Mouse (Mus musculus): ENCODE measurements around the gene Tff1. TPM values are rescaled to one million over a fixed set of nuclear protein-coding genes. Genes with fewer than 3 reads are reported as not detected.

Tff1 gene
- polyA plus RNA-seq, 1 experiment, result not detected

GRCm38 (mm10) chr17:31136291-31136690, 28.8 kb downstream of the Tff1 start:
- Histone ChIP-seq H3K4me3 (replicated peaks) (no peak overlapping the region), H3K4me1 (peaks cover 4% of the 10 kb centered on the region; the same call in 1 of the 2 replicates), H3K36me3 (replicated peaks; ENCODE audit: low read length) (no peaks in the 10 kb centered on the region), H3K27me3 (replicated peaks) (peaks cover 17% of the 10 kb centered on the region), H3K9me3 (no peaks in the 10 kb centered on the region)
- TF ChIP-seq GATA1 (IDR thresholded peaks at IDR 0.05; ENCODE audit: borderline replicate concordance, low read length) (no peak), FLI1 (IDR thresholded peaks at IDR 0.05; ENCODE audit: low read length) (no peak)

DNA sequence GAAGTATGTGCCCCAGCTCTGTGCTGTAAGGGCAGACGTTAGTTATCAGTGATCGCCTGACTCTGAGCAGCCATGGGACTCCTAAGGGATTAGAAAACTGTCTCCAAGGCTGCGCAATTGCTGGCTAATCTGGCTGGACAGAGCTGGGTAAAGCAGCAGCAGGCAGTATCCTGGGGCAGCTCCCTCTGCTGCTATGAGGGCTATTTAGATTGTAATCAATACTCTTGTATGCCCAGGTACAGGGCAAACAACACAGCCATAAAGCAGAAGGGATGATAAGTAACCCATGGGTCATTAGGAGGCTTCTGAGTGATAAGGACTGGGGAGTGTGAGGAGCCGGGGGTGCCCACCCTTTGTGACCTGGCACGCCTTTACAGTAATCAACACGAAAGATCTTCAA, 30.2 kb downstream of the Tff1 start:
- H3K36me3 ChIP-seq (replicated peaks; ENCODE audit: low read length), result no peaks in the 10 kb centered on the region
- H3K9me3 ChIP-seq, result no peaks in the 10 kb centered on the region
- peaks cover 4% of the 10 kb centered on the region; the same call in 1 of the 2 replicates for H3K4me1 ChIP-seq
- no peak overlapping the region for H3K4me3 ChIP-seq (replicated peaks)
- peaks cover 25% of the 10 kb centered on the region for H3K27me3 ChIP-seq (replicated peaks)
- TF ChIP-seq GATA1 (IDR thresholded peaks at IDR 0.05; ENCODE audit: borderline replicate concordance, low read length) (no peak), FLI1 (IDR thresholded peaks at IDR 0.05; ENCODE audit: low read length) (no peak)

DNA sequence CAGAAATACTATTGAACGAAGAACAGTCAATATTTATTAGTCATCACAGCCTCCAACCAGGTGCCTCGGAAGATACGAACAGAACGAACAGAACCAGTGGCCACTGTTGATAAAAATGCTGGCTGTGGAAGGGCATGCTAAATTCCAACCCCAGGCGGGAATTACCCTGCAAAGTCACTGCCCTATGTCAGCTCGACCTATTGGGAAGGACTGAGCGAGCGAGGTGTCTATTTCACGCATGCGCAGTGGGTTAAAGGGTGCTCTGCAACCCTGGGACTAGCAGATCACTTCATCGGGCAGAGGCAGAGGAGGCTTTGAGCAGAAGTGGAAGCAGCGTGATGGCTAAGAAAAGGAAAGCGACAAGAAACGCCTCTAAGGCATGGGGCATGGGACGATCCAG, 31.3 kb downstream of the Tff1 start:
- TF ChIP-seq GATA1 (IDR thresholded peaks at IDR 0.05; ENCODE audit: borderline replicate concordance, low read length) (no peak), FLI1 (IDR thresholded peaks at IDR 0.05; ENCODE audit: low read length) (no peak)
- peaks cover under 1% of the 10 kb centered on the region; the same call in 1 of the 2 replicates for H3K4me1 ChIP-seq
- H3K27me3 ChIP-seq (replicated peaks), result peaks cover 31% of the 10 kb centered on the region
- no peak overlapping the region for H3K4me3 ChIP-seq (replicated peaks)
- H3K36me3 ChIP-seq (replicated peaks; ENCODE audit: low read length), result no peaks in the 10 kb centered on the region
- H3K9me3 ChIP-seq, result no peaks in the 10 kb centered on the region

DNA sequence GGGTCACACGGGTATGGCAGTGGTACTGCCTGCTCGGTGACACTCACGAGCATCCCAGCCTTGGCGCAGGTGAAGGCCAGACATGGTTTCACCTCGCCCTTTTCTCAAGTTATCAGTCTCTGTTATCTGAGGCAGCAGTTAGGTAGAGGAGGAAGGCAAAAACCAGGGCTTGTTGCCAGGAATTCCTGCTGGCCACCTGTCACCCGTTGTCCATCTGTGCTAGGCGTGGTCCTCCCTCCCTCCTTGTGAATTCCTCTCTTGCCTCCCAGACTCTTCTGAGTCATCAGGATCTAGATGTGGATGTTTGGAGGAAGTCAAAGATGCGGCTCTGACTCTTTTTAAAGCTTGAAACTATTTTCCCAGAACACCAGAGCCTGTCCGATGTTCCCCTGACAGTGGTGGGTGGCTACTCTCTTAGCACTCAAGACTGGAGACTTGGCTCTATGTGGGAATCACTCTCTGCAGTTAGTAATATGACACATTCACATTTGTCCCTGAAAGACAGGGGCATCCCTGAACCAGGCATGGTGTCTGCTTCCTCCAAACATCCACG, 33.7 kb downstream of the Tff1 start:
- H3K27me3 ChIP-seq (replicated peaks), result peaks cover 51% of the 10 kb centered on the region
- H3K4me3 ChIP-seq (replicated peaks), result no peak overlapping the region
- TF ChIP-seq FLI1 (IDR thresholded peaks at IDR 0.05; ENCODE audit: low read length), result no peak
- no peak for TF ChIP-seq GATA1 (IDR thresholded peaks at IDR 0.05; ENCODE audit: borderline replicate concordance, low read length)
- no peaks in the 10 kb centered on the region for H3K36me3 ChIP-seq (replicated peaks; ENCODE audit: low read length)
- H3K4me1 ChIP-seq, result no peaks in the 10 kb centered on the region
- no peaks in the 10 kb centered on the region for H3K9me3 ChIP-seq

DNA sequence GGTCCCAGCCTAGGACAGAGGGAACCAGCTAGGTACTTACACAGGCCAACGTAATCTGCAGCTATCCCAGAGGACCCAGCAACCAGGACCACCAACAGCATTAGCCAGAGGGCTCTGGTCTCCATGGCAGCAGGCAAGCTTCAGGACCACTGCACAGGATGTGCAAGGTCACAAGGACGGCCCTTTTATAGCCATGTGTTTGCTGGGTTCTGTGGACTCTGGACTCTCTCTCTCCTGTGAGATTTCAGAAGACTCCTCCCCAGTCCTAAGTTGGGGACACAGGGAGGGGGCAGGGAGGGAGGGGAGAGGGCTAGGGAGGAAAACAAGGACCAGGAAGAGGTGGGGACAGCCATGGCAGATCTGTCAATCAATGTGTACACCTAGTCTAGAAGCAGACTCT, 35.6 kb downstream of the Tff1 start, which contains the start of gene Tff3:
Tff3 (minus strand) TSS at position 195 of the 400 bp plus-strand sequence.
- no peaks in the 10 kb centered on the region for H3K9me3 ChIP-seq
- no peaks in the 10 kb centered on the region for H3K36me3 ChIP-seq (replicated peaks; ENCODE audit: low read length)
- peaks cover 64% of the 10 kb centered on the region for H3K27me3 ChIP-seq (replicated peaks)
- no peak for TF ChIP-seq FLI1 (IDR thresholded peaks at IDR 0.05; ENCODE audit: low read length)
- no peak for TF ChIP-seq GATA1 (IDR thresholded peaks at IDR 0.05; ENCODE audit: borderline replicate concordance, low read length)
- H3K4me1 ChIP-seq, result no peaks in the 10 kb centered on the region
- H3K4me3 ChIP-seq (replicated peaks), result no peak within 1 kb of the TSS

DNA sequence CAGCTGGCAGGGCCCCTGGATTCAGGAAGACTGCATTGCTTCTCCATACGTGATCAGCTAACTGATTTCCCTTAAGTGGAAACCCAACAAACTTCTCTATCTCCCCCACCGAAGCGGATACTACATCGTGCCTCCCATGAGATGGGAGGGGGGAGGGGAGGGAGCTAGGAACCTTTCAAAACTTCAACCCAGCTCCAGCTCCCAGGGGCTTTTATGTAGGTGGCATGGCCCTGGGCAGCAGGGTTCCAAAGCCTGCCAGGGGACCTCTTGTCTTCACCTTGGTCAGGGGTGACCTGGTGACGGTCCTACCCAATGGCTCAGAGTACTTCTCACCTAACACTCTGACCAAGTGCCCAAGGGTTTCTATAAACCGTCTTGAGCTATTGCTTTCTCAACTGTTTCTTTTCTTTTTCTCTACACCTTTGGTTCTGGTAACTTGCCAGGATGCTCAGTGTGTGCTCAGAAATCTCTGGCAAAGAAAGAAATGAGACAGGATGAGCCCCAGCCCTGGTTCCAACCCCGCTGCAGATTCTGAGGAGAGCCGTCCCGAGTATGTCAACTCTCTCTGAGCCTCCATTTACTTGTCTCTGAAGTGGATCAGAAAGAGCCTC, 36.3 kb downstream of the Tff1 start:
- Histone ChIP-seq H3K9me3 (peaks cover under 1% of the 10 kb centered on the region; the same call in 1 of the 2 replicates), H3K4me1 (no peaks in the 10 kb centered on the region), H3K4me3 (replicated peaks) (no peak overlapping the region), H3K27me3 (replicated peaks) (peaks cover 64% of the 10 kb centered on the region), H3K36me3 (replicated peaks; ENCODE audit: low read length) (no peaks in the 10 kb centered on the region)
- TF ChIP-seq GATA1 (IDR thresholded peaks at IDR 0.05; ENCODE audit: borderline replicate concordance, low read length), result no peak
- TF ChIP-seq FLI1 (IDR thresholded peaks at IDR 0.05; ENCODE audit: low read length), result no peak

DNA sequence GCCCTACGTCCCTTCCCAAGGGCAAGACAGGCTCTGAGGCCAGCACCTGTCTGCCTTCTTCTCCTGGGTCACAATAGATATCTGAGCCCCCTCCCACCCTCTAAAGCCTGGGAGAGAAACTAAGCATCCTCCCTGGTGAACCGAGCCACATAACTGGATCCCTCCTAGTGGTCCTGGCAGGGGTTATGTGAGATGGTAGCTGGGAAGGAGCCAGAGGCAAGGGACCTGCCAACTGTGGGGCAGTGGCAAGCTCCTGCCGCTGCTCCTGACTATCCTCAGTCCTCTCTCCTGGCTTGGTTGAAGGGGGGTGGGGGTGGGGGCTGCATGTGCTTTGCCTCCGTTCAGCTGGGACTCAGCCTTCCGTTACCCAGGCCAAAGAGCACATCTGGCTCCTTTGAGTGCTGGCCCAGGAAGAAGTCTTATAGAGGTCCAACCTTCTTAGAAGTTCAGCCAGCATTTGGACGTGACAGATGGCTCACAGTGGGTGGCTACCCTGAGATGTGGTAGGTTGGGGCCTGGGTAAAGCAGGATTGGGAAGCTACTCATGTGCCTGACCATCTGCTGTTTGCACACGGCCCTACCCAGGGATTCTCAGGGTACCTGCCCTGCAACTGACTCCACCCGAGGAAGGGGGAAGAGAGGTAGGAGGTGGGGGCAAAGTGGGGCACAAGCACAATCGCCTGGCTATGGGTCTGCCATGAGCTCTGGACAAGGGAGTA, 39.4 kb downstream of the Tff1 start:
- H3K9me3 ChIP-seq, result peaks cover 7% of the 10 kb centered on the region; the same call in 1 of the 2 replicates
- H3K27me3 ChIP-seq (replicated peaks), result peaks cover 56% of the 10 kb centered on the region
- H3K4me3 ChIP-seq (replicated peaks), result no peak overlapping the region
- no peaks in the 10 kb centered on the region for H3K4me1 ChIP-seq
- H3K36me3 ChIP-seq (replicated peaks; ENCODE audit: low read length), result no peaks in the 10 kb centered on the region
- TF ChIP-seq FLI1 (IDR thresholded peaks at IDR 0.05; ENCODE audit: low read length) (no peak), GATA1 (IDR thresholded peaks at IDR 0.05; ENCODE audit: borderline replicate concordance, low read length) (no peak)

DNA sequence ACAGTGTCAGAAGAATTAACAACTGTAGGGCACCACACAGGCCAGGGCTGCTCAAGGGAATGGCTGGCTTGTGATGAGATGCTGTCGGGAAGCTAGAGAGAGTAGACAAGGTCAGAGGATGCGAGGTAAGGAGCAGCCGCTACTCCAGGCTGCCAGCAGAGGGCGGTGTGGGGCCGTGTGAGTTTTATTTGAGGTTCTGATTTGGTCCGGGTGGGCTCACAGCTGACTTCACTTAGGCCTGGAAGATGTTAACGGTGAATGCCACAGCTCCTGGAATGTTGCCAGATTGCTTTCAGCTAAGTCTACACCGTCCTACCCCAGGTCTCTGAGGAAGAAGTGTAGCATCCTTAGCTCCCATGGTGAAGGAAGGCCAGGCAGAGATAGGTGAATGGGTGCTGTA, 43.1 kb downstream of the Tff1 start:
- TF ChIP-seq GATA1 (IDR thresholded peaks at IDR 0.05; ENCODE audit: borderline replicate concordance, low read length) (no peak), FLI1 (IDR thresholded peaks at IDR 0.05; ENCODE audit: low read length) (no peak)
- H3K9me3 ChIP-seq, result peaks cover 7% of the 10 kb centered on the region; the same call in 1 of the 2 replicates

GRCm38 (mm10) chr17:31119429-31119828, 45.6 kb downstream of the Tff1 start:
- Histone ChIP-seq H3K9me3 (peaks cover 7% of the 10 kb centered on the region; the same call in 1 of the 2 replicates), H3K36me3 (replicated peaks; ENCODE audit: low read length) (peaks cover 38% of the 10 kb centered on the region), H3K27me3 (replicated peaks) (peaks cover 14% of the 10 kb centered on the region), H3K4me3 (replicated peaks) (no peak overlapping the region), H3K4me1 (no peaks in the 10 kb centered on the region)
- no peak for TF ChIP-seq GATA1 (IDR thresholded peaks at IDR 0.05; ENCODE audit: borderline replicate concordance, low read length)

More for the DNA sequence above, 43.1 kb downstream of the Tff1 start:
- Histone ChIP-seq H3K27me3 (replicated peaks) (peaks cover 33% of the 10 kb centered on the region), H3K4me3 (replicated peaks) (no peak overlapping the region), H3K36me3 (replicated peaks; ENCODE audit: low read length) (peaks cover 14% of the 10 kb centered on the region), H3K4me1 (no peaks in the 10 kb centered on the region)

- TF ChIP-seq FLI1 (IDR thresholded peaks at IDR 0.05; ENCODE audit: low read length), result no peak
- TF ChIP-seq GATA1 (IDR thresholded peaks at IDR 0.05; ENCODE audit: borderline replicate concordance, low read length), result no peak
- peaks cover 10% of the 10 kb centered on the region for H3K27me3 ChIP-seq (replicated peaks)
- no peaks in the 10 kb centered on the region for H3K4me1 ChIP-seq
- no peak overlapping the region for H3K4me3 ChIP-seq (replicated peaks)
- H3K9me3 ChIP-seq, result no peaks in the 10 kb centered on the region
- peaks cover 53% of the 10 kb centered on the region for H3K36me3 ChIP-seq (replicated peaks; ENCODE audit: low read length)
These were observed 47.1 kb downstream of the Tff1 start for GRCm38 (mm10) chr17:31117946-31118345.
